Mouse (Mus musculus) lung, embryonic 15.5 days (tissue): ENCODE measurements around the gene Mcts2. TPM values are rescaled to one million over a fixed set of nuclear protein-coding genes. Genes with fewer than 3 reads are reported as not detected.

Source experiments
- ATAC-seq: fragments of 200-750 bp; cut with Nextera tagmentation; 2 replicates; pipeline ENCODE4 v1.8.0; 2017; ENCODE audit warnings: moderate number of reproducible peaks, borderline replicate concordance; ENCODE audit not compliant: low FRiP score, low TSS enrichment; ENCODE audit errors: extremely low read depth
- H3K27ac ChIP-seq: fragments of 300-500 bp; sonication (generic); 2 replicates; pipeline ENCODE4 v1.5.1; 2015; ENCODE audit warnings: moderate library complexity, mild to moderate bottlenecking, inconsistent platforms
- H3K27me3 ChIP-seq: fragments of 300-500 bp; sonication (generic); 2 replicates; pipeline ENCODE4 v1.6.1; 2015; ENCODE audit warnings: inconsistent platforms
- H3K36me3 ChIP-seq: fragments of 300-500 bp; sonication (generic); 2 replicates; pipeline ENCODE4 v1.6.1; 2015; ENCODE audit warnings: inconsistent platforms
- H3K4me1 ChIP-seq: fragments of 300-500 bp; sonication (generic); 2 replicates; pipeline ENCODE4 v1.6.1; 2015; ENCODE audit warnings: inconsistent platforms
- H3K4me2 ChIP-seq: fragments of 300-500 bp; sonication (generic); 2 replicates; pipeline ENCODE4 v1.6.1; 2015; ENCODE audit warnings: inconsistent platforms, mild to moderate bottlenecking, moderate library complexity
- H3K4me3 ChIP-seq: fragments of 300-500 bp; sonication (generic); 2 replicates; pipeline ENCODE4 v1.5.1; 2015; ENCODE audit warnings: mild to moderate bottlenecking, inconsistent platforms
- H3K9ac ChIP-seq: fragments of 300-500 bp; sonication (generic); 2 replicates; pipeline ENCODE4 v1.6.1; 2015; ENCODE audit warnings: inconsistent platforms
- H3K9me3 ChIP-seq: fragments of 300-500 bp; sonication (generic); 2 replicates; pipeline ENCODE4 v1.6.1; 2016; ENCODE audit warnings: inconsistent platforms
- WGBS: fragments of 180-500 bp; shearing (Covaris S2); methylation state at CpG from one replicate; pipeline ENCODE4 v1.1.7; 2015; 5-methylcytosine and 5-hydroxymethylcytosine counted together
- polyA plus RNA-seq: library from polyadenylated mRNA; unstranded; fragments of >200 nt; fragmentation: Nextera tagmentation; extraction: Ambion mirVana; gene quantifications from 2 replicates; pipeline ENCODE4 v1.2.1, GENCODE M21; 2015

The Mcts2 gene
- polyA plus RNA-seq, 1 experiment from 2014 or later: 27.1 TPM

- no peaks in the 10 kb centered on the region for H3K27me3 ChIP-seq
- ATAC-seq: no peak
- peaks cover 56% of the 10 kb centered on the region for H3K36me3 ChIP-seq
- H3K27ac ChIP-seq: no peak overlapping the region
- no peaks in the 10 kb centered on the region for H3K9me3 ChIP-seq
- WGBS: 66% methylated on average over 7 of the region's 7 CpGs
- H3K4me3 ChIP-seq: no peak overlapping the region
- no peak overlapping the region for H3K4me2 ChIP-seq
- H3K4me1 ChIP-seq: peaks cover 30% of the 10 kb centered on the region
- no peak overlapping the region for H3K9ac ChIP-seq
Measured at GRCm38 (mm10) chr2:152691564-152692217, 4.9 kb downstream of the Mcts2 start.

DNA sequence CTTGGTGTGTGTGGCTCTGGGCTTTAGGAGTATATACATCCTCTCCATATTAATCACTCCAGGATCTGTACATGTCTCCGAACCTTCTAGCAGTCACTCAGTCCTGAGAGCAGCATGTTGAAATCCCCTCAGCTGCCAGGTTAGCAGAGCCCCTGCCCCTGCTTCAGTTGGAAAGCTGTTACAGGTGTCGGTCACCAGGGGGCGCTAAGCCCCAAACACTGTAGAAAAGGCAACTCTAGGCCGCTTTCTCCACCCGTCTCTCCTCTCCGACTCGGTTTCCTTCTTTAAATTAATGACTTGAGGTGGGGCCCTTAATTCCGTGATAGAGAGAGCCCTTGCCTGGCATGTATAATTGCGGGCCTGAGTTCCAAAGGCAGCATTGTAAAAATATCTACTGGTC lies 6.4 kb downstream of the Mcts2 start:
- WGBS: 9% methylated on average over 9 of the region's 9 CpGs
- H3K27ac ChIP-seq: peak overlapping the region; percentile 83
- H3K36me3 ChIP-seq: peaks cover 50% of the 10 kb centered on the region
- H3K9me3 ChIP-seq: no peaks in the 10 kb centered on the region
- 0 out of 2 replicates have a peak overlapping the region, but pooled peaks have one; percentile 1 for H3K9ac ChIP-seq
- no peak for ATAC-seq
- H3K27me3 ChIP-seq: no peaks in the 10 kb centered on the region
- peaks cover 27% of the 10 kb centered on the region for H3K4me1 ChIP-seq
- H3K4me2 ChIP-seq: peak overlapping the region; percentile 41
- H3K4me3 ChIP-seq: 0 out of 2 replicates have a peak overlapping the region, but pooled peaks have one; percentile 11

DNA sequence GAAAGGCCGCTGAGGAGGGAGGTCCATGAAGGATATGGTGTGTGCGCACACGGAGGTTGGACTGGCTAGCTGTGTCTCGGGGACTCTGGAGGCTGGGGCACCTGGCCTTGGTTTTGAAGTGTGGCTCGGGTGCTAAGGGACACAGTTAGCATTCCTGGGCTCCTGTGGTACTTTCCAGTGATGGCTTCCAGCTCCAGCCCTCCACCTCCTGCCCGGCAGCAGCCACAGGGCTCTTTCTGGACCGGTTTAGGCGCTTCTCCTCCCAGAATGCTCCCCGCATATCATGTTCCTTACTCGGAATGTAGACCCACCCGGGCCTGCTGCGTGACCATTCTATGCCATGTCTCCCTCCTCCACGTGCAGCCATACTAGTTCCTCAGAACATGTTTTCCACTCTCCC lies 6.9 kb downstream of the Mcts2 start:
- peak overlapping the region; percentile 83 for H3K27ac ChIP-seq
- peaks cover 27% of the 10 kb centered on the region for H3K4me1 ChIP-seq
- H3K9me3 ChIP-seq: no peaks in the 10 kb centered on the region
- 0 out of 2 replicates have a peak overlapping the region, but pooled peaks have one; percentile 1 for H3K9ac ChIP-seq
- no peaks in the 10 kb centered on the region for H3K27me3 ChIP-seq
- H3K36me3 ChIP-seq: peaks cover 50% of the 10 kb centered on the region
- no peak for ATAC-seq
- WGBS: 82% methylated on average over 13 of the region's 13 CpGs
- H3K4me3 ChIP-seq: no peak overlapping the region
- H3K4me2 ChIP-seq: peak overlapping the region; percentile 41

GRCm38 (mm10) chr2:152694708-152695107 lies 7.9 kb downstream of the Mcts2 start:
- H3K9me3 ChIP-seq: no peaks in the 10 kb centered on the region
- H3K4me3 ChIP-seq: no peak overlapping the region
- H3K4me2 ChIP-seq: no peak overlapping the region
- no peaks in the 10 kb centered on the region for H3K27me3 ChIP-seq
- H3K36me3 ChIP-seq: peaks cover 50% of the 10 kb centered on the region
- 41% methylated on average over 7 of the region's 7 CpGs for WGBS
- peak overlapping the region; percentile 83 for H3K27ac ChIP-seq
- no peak overlapping the region for H3K9ac ChIP-seq
- peak; percentile 76 for ATAC-seq
- peaks cover 27% of the 10 kb centered on the region for H3K4me1 ChIP-seq

GRCm38 (mm10) chr2:152696016-152696415 lies 9.2 kb downstream of the Mcts2 start:
- no peak for ATAC-seq
- WGBS: 63% methylated on average over 10 of the region's 10 CpGs
- Histone ChIP-seq H3K9me3 (no peaks in the 10 kb centered on the region), H3K27me3 (no peaks in the 10 kb centered on the region), H3K36me3 (peaks cover 53% of the 10 kb centered on the region), H3K4me2 (no peak overlapping the region), H3K27ac (peak overlapping the region; percentile 83), H3K4me3 (no peak overlapping the region), H3K9ac (no peak overlapping the region), H3K4me1 (peaks cover 27% of the 10 kb centered on the region)

DNA sequence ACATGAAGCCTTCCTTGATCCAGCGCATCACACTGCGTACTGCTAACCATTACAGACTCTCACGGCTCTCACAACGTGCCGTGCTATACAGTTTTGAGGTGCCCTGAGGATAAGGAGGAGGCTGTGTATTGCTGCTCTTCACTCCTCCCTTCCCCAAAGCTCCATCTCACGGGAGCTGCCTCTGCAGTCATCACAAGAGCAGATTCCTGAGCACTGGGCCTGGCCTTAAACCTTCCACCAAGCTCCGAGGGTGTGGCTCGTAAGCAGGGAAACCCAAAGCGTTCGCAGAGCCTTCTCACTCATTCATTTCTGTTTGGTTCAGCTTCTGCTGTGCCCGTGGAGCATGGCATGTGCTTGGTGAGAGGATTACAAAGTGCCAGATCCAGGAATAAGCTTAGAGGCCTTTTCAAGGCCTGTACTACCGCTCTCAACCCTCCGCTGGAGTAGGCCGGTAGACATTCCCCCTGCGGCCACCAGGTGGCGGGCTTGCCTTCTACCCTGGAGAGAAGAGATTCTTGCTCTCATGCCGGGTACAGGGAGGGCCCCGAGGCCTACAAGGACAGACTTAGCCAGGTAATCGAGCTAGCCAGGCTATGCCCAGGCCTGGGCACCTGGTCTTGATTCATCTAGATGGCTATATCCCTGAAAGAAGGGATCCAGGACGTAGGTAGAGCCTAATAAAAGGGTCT lies 9.8 kb downstream of the Mcts2 start:
- H3K27me3 ChIP-seq: no peaks in the 10 kb centered on the region
- ATAC-seq: peak; percentile 50
- 42% methylated on average over 20 of the region's 20 CpGs for WGBS
- no peaks in the 10 kb centered on the region for H3K9me3 ChIP-seq
- H3K27ac ChIP-seq: peak overlapping the region; percentile 83
- no peak overlapping the region for H3K4me2 ChIP-seq
- H3K4me1 ChIP-seq: peaks cover 27% of the 10 kb centered on the region
- peaks cover 57% of the 10 kb centered on the region for H3K36me3 ChIP-seq
- H3K4me3 ChIP-seq: no peak overlapping the region
- peak overlapping the region; percentile 46; the same call in 1 of the 2 replicates for H3K9ac ChIP-seq

DNA sequence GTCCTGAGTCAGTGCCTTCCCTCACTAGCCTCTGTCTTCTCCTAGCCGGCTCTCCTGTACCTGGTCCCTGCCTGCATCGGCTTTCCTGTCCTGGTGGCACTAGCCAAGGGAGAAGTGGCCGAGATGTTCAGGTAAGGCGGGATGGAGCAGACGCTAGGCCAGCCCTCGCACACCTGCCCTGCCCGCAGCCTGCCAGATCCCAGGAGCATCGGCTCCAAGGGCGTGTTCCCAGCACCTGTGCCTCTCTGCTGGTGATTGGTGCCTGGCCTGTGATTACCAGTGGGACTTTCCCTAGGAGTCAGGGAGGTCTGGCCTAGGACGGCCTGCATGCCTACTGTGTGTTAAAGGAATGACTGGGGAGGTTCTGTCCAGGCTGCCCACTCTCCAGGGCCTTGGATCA lies 13.3 kb downstream of the Mcts2 start:
- Histone ChIP-seq H3K9ac (no peak overlapping the region), H3K36me3 (peaks cover 91% of the 10 kb centered on the region), H3K27me3 (no peaks in the 10 kb centered on the region), H3K4me2 (no peak overlapping the region), H3K27ac (no peak overlapping the region), H3K4me3 (no peak overlapping the region), H3K9me3 (no peaks in the 10 kb centered on the region), H3K4me1 (peaks cover 12% of the 10 kb centered on the region; the same call in 1 of the 2 replicates)
- WGBS: 88% methylated on average over 10 of the region's 10 CpGs
- ATAC-seq: no peak

DNA sequence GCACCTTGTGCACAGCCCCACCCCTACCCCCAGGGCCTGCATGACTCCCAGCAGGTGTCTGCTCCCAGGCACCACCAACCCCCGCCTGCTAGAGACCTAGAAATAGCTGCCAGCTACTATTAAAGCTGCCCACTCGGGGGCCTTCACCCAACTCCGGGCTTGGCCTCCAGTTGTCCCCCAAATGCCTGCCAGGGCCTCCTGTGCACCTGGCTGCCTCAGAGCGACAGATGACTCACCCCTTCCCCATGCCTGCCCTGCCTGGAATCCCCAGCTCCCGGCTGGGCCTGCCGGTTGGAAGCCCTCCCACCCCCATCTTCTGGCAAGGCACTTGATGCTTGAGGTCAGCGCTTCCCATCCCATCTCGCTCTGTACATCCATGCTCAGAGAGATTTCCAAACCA lies 13.9 kb downstream of the Mcts2 start:
- H3K4me2 ChIP-seq: no peak overlapping the region
- H3K4me1 ChIP-seq: peaks cover 13% of the 10 kb centered on the region
- no peak overlapping the region for H3K27ac ChIP-seq
- ATAC-seq: no peak
- no peaks in the 10 kb centered on the region for H3K27me3 ChIP-seq
- H3K9ac ChIP-seq: no peak overlapping the region
- 91% methylated on average over 8 of the region's 8 CpGs for WGBS
- peaks cover 90% of the 10 kb centered on the region for H3K36me3 ChIP-seq
- H3K4me3 ChIP-seq: no peak overlapping the region
- H3K9me3 ChIP-seq: no peaks in the 10 kb centered on the region

DNA sequence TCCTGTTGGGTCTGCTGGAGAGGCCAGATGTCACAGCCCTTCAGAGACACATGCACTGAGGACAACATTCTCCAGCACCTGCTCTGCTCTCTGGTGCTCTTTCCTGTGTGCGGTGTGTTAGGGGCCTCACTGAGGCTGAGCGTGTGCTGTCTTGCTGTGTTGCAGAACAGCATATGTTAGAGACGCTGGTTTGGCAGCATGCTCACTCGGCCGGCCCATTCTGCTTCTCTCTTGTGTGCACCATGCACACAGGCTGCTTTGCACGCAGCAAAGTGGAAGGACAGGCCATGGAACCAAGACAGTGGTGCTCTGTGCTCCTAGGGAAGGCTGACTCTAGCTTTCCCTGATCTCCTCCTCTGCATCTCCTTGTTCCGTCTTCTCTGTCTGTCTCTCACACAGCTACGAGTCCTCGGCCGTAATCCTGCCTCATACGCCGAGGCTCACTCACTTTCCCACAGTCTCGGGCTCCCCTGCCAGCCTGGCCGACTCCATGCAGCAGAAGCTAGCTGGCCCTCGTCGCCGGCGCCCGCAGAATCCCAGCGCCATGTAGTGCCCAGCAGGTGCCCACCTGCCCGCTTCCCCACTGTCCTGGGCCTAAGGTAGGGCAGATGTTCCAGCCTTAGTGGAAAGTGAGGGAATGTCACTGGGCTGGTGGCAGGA lies 16.9 kb downstream of the Mcts2 start:
- Histone ChIP-seq H3K27ac (no peak overlapping the region), H3K27me3 (no peaks in the 10 kb centered on the region), H3K4me3 (no peak overlapping the region), H3K4me1 (peaks cover 34% of the 10 kb centered on the region), H3K9me3 (no peaks in the 10 kb centered on the region), H3K4me2 (no peak overlapping the region), H3K9ac (no peak overlapping the region), H3K36me3 (peaks cover 72% of the 10 kb centered on the region)
- WGBS: 86% methylated on average over 21 of the region's 21 CpGs
- no peak for ATAC-seq

DNA sequence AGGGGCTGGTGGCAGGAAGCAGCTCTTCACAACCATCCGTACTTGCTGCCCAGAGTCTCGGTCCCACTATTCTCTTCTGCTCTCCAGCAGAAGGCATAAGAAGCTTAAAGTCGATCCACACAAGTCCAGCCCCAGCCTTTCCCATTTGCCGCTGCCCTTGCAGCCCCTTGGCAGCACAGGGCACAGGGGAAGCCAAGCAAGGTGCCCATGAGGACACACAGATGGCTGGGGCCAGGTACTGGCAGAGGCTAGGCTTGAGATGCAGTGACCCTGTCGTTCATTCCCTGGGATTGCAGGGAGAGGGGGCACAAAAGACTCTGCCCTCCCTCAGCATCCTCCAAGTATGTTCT lies 17.4 kb downstream of the Mcts2 start:
- no peak for ATAC-seq
- no peak overlapping the region for H3K4me2 ChIP-seq
- WGBS: 86% methylated on average over 5 of the region's 5 CpGs
- H3K4me1 ChIP-seq: peaks cover 34% of the 10 kb centered on the region
- no peaks in the 10 kb centered on the region for H3K9me3 ChIP-seq
- H3K27me3 ChIP-seq: no peaks in the 10 kb centered on the region
- no peak overlapping the region for H3K4me3 ChIP-seq
- H3K27ac ChIP-seq: no peak overlapping the region
- H3K9ac ChIP-seq: no peak overlapping the region
- peaks cover 67% of the 10 kb centered on the region for H3K36me3 ChIP-seq

GRCm38 (mm10) chr2:152704811-152705370 lies 18.1 kb downstream of the Mcts2 start:
- no peaks in the 10 kb centered on the region for H3K9me3 ChIP-seq
- no peak overlapping the region for H3K4me2 ChIP-seq
- H3K36me3 ChIP-seq: peaks cover 60% of the 10 kb centered on the region
- H3K27ac ChIP-seq: peak overlapping the region; percentile 88
- 86% methylated on average over 14 of the region's 14 CpGs for WGBS
- H3K27me3 ChIP-seq: no peaks in the 10 kb centered on the region
- no peak for ATAC-seq
- peaks cover 34% of the 10 kb centered on the region for H3K4me1 ChIP-seq
- H3K9ac ChIP-seq: no peak overlapping the region
- no peak overlapping the region for H3K4me3 ChIP-seq
